Mouse (Mus musculus): ENCODE data around the gene Mta1. TPM values are rescaled to one million over a fixed set of nuclear protein-coding genes. Genes with fewer than 3 reads are reported as not detected.

Mta1 gene
- 18.3 and 20.5 TPM in 2 replicates for polyA plus RNA-seq (2016; fragmentation: Nextera tagmentation; extraction: Ambion mirVana)

DNA sequence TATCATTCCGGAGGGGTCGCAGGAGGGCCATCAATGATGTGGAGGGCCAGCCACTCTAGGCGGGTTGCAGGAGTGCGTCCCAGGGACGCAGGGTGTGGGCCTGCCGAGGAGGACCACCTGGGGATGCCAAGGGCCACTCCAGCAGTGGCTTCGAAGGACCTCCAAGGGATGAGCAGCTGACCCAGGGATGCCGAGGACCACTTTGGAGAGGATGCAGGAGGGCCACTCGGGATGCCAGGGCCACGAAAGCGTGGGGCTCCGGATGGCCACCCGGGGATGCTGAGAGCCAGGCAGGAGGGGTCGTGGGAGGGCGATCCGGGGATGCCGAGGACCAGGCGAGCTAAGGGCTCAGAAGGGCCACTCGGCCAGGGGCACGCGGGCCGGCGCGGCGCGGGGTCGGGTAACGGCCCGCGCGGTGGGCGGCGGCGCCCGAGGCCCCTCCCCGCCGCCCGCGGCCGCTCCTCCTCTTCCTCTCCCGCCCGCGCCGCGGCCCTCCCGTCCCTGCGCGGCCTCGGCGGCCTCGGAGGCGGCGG is at the start of gene Mta1:
Mta1 (plus strand) TSS at position 530 of the 533 bp plus-strand sequence.
- 2% methylated on average over 33 of the region's 53 CpGs for WGBS

DNA sequence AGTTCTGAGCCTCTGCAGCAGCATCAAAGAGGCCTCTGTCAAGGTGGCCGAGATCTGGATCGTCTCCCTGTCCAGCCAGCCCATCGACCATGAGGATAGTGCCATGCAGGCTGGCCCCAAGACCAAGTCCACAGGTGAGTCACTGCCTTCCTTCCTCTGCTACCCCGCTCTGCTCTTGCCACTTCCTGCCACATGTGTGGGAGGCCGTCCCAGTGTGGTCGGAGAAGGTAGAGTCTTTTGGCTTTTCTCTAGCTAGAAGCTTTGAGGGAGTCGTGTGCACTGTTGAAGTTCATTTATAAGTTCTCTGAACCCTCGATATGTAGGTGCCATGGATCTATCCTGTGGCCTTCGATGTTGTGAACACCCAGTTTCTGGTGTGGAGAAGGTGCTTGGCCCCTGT is 48.2 kb upstream of the Mta1 start:
- no peak for DNase-seq (ENCODE audit: low spot score)
- no peaks in the 10 kb centered on the region for H3K27me3 ChIP-seq (ENCODE audit: low read depth, poor library complexity, severe bottlenecking)
- H3K9me3 ChIP-seq (replicated peaks) = no peaks in the 10 kb centered on the region
- WGBS = 93% methylated on average over 9 of the region's 9 CpGs
- no peak overlapping the region for H3K27ac ChIP-seq (replicated peaks)
- peaks cover 6% of the 10 kb centered on the region; the same call in 1 of the 2 replicates for H3K4me1 ChIP-seq
- peaks cover 96% of the 10 kb centered on the region for H3K36me3 ChIP-seq
- H3K4me3 ChIP-seq = no peak overlapping the region

More for the DNA sequence above, at the start of gene Mta1:
- no peaks in the 10 kb centered on the region for H3K9me3 ChIP-seq (replicated peaks)
- H3K36me3 ChIP-seq = peaks cover 29% of the 10 kb centered on the region
- no peaks in the 10 kb centered on the region for H3K27me3 ChIP-seq (ENCODE audit: low read depth, poor library complexity, severe bottlenecking)
- peak within 1 kb of the TSS; percentile 93 for H3K4me3 ChIP-seq
- peak; percentile 68 for DNase-seq (ENCODE audit: low spot score)
- H3K27ac ChIP-seq (replicated peaks) = peak within 1 kb of the TSS; percentile 99
- peaks cover 49% of the 10 kb centered on the region for H3K4me1 ChIP-seq

GRCm38 (mm10) chr12:113050671-113051070 is 47.4 kb upstream of the Mta1 start:
- Histone ChIP-seq H3K27ac (replicated peaks) (no peak overlapping the region), H3K36me3 (peaks cover 97% of the 10 kb centered on the region), H3K4me1 (peaks cover 6% of the 10 kb centered on the region; the same call in 1 of the 2 replicates), H3K27me3 (ENCODE audit: low read depth, poor library complexity, severe bottlenecking) (no peaks in the 10 kb centered on the region), H3K9me3 (replicated peaks) (no peaks in the 10 kb centered on the region), H3K4me3 (no peak overlapping the region)
- WGBS = 95% methylated on average over 12 of the region's 12 CpGs
- no peak for DNase-seq (ENCODE audit: low spot score)

DNA sequence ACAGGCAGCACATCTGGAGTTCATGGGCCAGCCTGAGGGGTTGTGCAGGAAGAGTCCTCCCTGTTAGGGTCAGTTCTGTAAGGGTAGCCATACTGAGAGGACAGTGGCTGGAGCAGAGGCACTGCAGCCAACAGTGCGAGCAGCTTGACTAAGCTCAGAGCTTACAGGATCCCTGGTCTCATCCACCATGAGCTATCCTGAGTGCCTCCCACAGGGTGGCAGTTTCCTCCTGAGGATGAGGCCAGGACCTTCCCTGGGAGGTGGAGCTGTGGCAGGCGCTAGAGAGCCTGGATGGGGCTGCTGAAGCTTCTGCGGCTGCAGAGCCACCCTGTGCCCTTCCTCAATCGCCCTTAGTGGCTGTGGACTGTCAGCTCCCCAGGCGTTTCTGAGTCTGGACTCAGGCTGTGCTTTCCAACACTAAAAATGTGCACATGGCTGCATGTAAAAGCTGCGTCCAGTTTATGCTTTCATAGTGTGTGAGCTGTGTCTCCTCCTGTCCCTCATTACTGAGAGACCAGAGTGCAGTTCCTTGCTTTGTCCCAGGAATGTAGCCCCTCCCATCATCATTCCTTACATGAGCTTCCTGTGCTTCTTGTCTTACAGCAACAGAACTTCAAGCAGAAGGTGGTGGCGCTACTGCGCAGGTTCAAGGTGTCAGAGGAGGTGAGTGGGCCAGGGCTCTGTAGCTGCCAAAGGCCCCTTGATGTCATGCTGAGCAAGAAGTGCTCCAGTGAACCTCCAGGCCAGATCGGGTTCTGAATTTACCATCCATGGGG is 46.3 kb upstream of the Mta1 start:
- no peak for DNase-seq (ENCODE audit: low spot score)
- H3K4me1 ChIP-seq = peaks cover 6% of the 10 kb centered on the region; the same call in 1 of the 2 replicates
- no peak overlapping the region for H3K4me3 ChIP-seq
- H3K27me3 ChIP-seq (ENCODE audit: low read depth, poor library complexity, severe bottlenecking) = no peaks in the 10 kb centered on the region
- 66% methylated on average over 9 of the region's 9 CpGs for WGBS
- H3K9me3 ChIP-seq (replicated peaks) = no peaks in the 10 kb centered on the region
- H3K36me3 ChIP-seq = peaks cover 97% of the 10 kb centered on the region
- H3K27ac ChIP-seq (replicated peaks) = no peak overlapping the region

DNA sequence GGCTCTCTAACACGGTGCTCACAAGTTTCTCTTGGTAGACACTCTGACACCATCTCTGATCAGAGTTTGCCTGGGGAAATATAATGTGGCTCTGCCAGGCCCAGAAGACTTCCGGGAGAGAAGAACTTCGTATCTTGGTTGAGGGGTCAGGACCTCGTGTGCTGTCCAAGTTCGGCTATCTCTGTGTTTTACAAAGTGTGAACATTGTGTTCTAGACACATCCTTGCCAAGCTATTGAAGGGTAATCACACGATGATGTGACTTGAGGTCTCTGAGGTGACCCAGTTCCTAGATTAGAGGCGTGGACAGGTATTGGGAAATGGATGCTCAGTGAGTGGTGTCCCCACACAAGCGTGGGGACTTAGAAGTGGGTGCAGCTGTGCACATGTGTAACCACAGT is 42.0 kb upstream of the Mta1 start:
- H3K27ac ChIP-seq (replicated peaks) = no peak overlapping the region
- H3K4me1 ChIP-seq = peaks cover 5% of the 10 kb centered on the region; the same call in 1 of the 2 replicates
- no peaks in the 10 kb centered on the region for H3K9me3 ChIP-seq (replicated peaks)
- H3K27me3 ChIP-seq (ENCODE audit: low read depth, poor library complexity, severe bottlenecking) = no peaks in the 10 kb centered on the region
- no peak overlapping the region for H3K4me3 ChIP-seq
- no peak for DNase-seq (ENCODE audit: low spot score)
- peaks cover 99% of the 10 kb centered on the region for H3K36me3 ChIP-seq
- WGBS = 92% methylated on average over 8 of the region's 8 CpGs

DNA sequence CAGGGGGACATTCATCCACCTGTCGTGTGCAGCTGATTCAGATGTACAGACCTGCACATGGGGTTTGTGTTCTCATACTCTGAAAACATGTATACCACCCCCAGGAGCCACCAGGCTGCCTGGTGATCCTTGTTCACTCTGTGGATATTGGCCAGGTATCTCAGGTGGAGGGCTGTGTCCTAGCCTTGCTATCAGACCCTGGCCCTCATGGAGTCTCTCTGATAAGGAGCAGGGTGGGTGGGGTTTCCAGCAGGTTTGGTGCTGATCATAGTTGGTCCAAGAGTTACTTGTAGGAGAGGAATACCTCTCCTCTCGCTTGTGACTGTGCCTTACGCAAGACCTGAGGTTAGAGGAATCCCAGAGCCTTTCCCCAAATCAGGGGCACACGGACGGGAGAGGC is 37.9 kb upstream of the Mta1 start:
- no peak for DNase-seq (ENCODE audit: low spot score)
- H3K4me3 ChIP-seq = no peak overlapping the region
- H3K27me3 ChIP-seq (ENCODE audit: low read depth, poor library complexity, severe bottlenecking) = no peaks in the 10 kb centered on the region
- H3K27ac ChIP-seq (replicated peaks) = no peak overlapping the region
- no peaks in the 10 kb centered on the region for H3K4me1 ChIP-seq
- peaks cover 100% of the 10 kb centered on the region for H3K36me3 ChIP-seq
- WGBS = 88% methylated on average over 5 of the region's 5 CpGs
- H3K9me3 ChIP-seq (replicated peaks) = no peaks in the 10 kb centered on the region

- H3K27me3 ChIP-seq (ENCODE audit: low read depth, poor library complexity, severe bottlenecking) = no peaks in the 10 kb centered on the region
- DNase-seq (ENCODE audit: low spot score) = no peak
- no peak overlapping the region for H3K4me3 ChIP-seq
- H3K9me3 ChIP-seq (replicated peaks) = no peaks in the 10 kb centered on the region
- H3K36me3 ChIP-seq = peaks cover 99% of the 10 kb centered on the region
- no peaks in the 10 kb centered on the region for H3K4me1 ChIP-seq
- H3K27ac ChIP-seq (replicated peaks) = no peak overlapping the region
- 91% methylated on average over 9 of the region's 9 CpGs for WGBS
These were observed 36.5 kb upstream of the Mta1 start for GRCm38 (mm10) chr12:113061606-113062005.

- Histone ChIP-seq H3K36me3 (peaks cover 99% of the 10 kb centered on the region), H3K27me3 (ENCODE audit: low read depth, poor library complexity, severe bottlenecking) (no peaks in the 10 kb centered on the region), H3K27ac (replicated peaks) (no peak overlapping the region), H3K4me1 (no peaks in the 10 kb centered on the region), H3K4me3 (no peak overlapping the region), H3K9me3 (replicated peaks) (no peaks in the 10 kb centered on the region)
- 90% methylated on average over 10 of the region's 10 CpGs for WGBS
- no peak for DNase-seq (ENCODE audit: low spot score)
These were observed 35.9 kb upstream of the Mta1 start for GRCm38 (mm10) chr12:113062201-113062600.

DNA sequence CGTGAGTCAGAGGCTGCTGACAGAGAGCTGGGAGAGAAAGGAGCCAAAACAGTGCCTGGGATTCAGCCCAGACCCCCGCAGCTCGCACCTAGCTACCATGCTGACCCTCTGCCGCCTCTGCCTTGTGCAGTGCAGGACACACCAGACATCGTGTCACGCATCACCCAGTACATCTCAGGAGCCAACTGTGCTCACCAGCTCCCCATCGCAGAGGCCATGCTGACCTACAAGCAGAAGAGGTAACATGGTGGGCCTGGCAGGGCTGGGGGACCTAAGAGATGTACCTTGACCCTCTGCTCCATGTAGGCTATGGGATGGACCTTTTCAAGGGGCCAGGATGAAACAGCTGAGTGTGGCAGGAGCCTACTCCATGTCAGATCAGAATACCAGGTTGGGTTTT is 34.4 kb upstream of the Mta1 start:
- 93% methylated on average over 7 of the region's 7 CpGs for WGBS
- H3K36me3 ChIP-seq = peaks cover 99% of the 10 kb centered on the region
- no peaks in the 10 kb centered on the region for H3K4me1 ChIP-seq
- no peaks in the 10 kb centered on the region for H3K9me3 ChIP-seq (replicated peaks)
- DNase-seq (ENCODE audit: low spot score) = no peak
- no peak overlapping the region for H3K27ac ChIP-seq (replicated peaks)
- no peaks in the 10 kb centered on the region for H3K27me3 ChIP-seq (ENCODE audit: low read depth, poor library complexity, severe bottlenecking)
- no peak overlapping the region for H3K4me3 ChIP-seq

DNA sequence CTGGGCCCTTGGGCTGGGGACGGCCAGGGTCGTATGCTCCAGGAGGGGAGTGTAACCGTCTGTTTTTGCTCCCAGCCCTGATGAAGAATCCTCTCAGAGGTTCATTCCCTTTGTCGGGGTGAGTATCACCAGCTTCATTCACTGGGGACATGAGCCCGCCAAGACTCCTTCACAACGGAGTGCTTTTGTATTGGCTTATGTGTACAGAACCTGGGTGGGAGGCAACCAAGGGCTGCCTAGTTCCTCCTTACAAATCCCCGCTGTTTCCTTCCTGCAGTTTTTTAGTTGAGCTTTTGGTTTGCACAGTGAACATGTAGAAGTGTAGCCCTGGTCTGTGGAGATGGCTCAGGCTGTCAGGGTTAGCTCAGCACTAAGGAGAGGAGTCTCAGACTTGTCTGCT is 30.1 kb upstream of the Mta1 start:
- DNase-seq (ENCODE audit: low spot score) = no peak
- 0 out of 2 replicates have a peak, but pooled peaks cover under 1% of the 10 kb centered on the region for H3K4me1 ChIP-seq
- H3K4me3 ChIP-seq = no peak overlapping the region
- no peak overlapping the region for H3K27ac ChIP-seq (replicated peaks)
- 86% methylated on average over 7 of the region's 7 CpGs for WGBS
- H3K27me3 ChIP-seq (ENCODE audit: low read depth, poor library complexity, severe bottlenecking) = no peaks in the 10 kb centered on the region
- H3K9me3 ChIP-seq (replicated peaks) = no peaks in the 10 kb centered on the region
- peaks cover 94% of the 10 kb centered on the region for H3K36me3 ChIP-seq

GRCm38 (mm10) chr12:113069389-113069788 is 28.7 kb upstream of the Mta1 start:
- Histone ChIP-seq H3K27me3 (ENCODE audit: low read depth, poor library complexity, severe bottlenecking) (no peaks in the 10 kb centered on the region), H3K27ac (replicated peaks) (no peak overlapping the region), H3K9me3 (replicated peaks) (no peaks in the 10 kb centered on the region), H3K36me3 (peaks cover 80% of the 10 kb centered on the region), H3K4me1 (peaks cover 14% of the 10 kb centered on the region), H3K4me3 (no peak overlapping the region)
- WGBS = 93% methylated on average over 6 of the region's 6 CpGs
- DNase-seq (ENCODE audit: low spot score) = no peak

GRCm38 (mm10) chr12:113071321-113071720 is 26.8 kb upstream of the Mta1 start:
- H3K36me3 ChIP-seq = peaks cover 61% of the 10 kb centered on the region
- 89% methylated on average over 6 of the region's 6 CpGs for WGBS
- no peak overlapping the region for H3K27ac ChIP-seq (replicated peaks)

DNA sequence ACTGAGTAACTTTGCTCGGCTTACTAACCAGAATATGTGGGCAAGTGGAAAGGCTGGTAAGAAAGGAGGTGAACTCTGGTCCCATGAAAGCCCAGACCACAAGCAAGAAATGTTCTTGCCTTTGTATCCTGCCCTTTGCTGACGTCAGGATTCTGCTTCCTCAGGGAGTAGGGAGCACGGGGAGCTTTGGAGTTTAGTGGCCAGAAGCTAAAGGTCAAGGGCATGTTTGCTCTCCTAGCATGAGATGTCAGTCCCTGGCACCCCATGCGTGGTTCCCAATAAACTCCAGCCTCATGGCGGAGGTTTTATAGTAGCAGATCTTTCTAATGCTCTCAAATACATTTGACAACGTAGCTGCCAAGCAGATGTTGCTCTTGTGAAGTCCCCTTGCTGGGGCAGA is 26.3 kb upstream of the Mta1 start:
- H3K27ac ChIP-seq (replicated peaks) = no peak overlapping the region
- no peaks in the 10 kb centered on the region for H3K9me3 ChIP-seq (replicated peaks)
- H3K36me3 ChIP-seq = peaks cover 56% of the 10 kb centered on the region
- 87% methylated on average over 6 of the region's 6 CpGs for WGBS
- H3K4me1 ChIP-seq = peaks cover 26% of the 10 kb centered on the region
- H3K27me3 ChIP-seq (ENCODE audit: low read depth, poor library complexity, severe bottlenecking) = no peaks in the 10 kb centered on the region
- no peak for DNase-seq (ENCODE audit: low spot score)
- no peak overlapping the region for H3K4me3 ChIP-seq

More at GRCm38 (mm10) chr12:113071321-113071720, 26.8 kb upstream of the Mta1 start:
- H3K4me3 ChIP-seq = no peak overlapping the region
- DNase-seq (ENCODE audit: low spot score) = no peak
- H3K27me3 ChIP-seq (ENCODE audit: low read depth, poor library complexity, severe bottlenecking) = no peaks in the 10 kb centered on the region
- H3K4me1 ChIP-seq = peaks cover 26% of the 10 kb centered on the region
- no peaks in the 10 kb centered on the region for H3K9me3 ChIP-seq (replicated peaks)

Data from midbrain, embryonic 10.5 days (tissue).